Mouse (Mus musculus) thymus, postnatal 0 days (tissue): ENCODE data around the gene Rcn3. TPM values are rescaled to one million over a fixed set of nuclear protein-coding genes. Genes with fewer than 3 reads are reported as not detected.
A peak's percentile ranks its signal among the peaks of the same experiment; 100 is the strongest.
"Not testable (repeated sequence)": the region's sequence is repeated elsewhere in the genome, so short reads cannot be mapped to it uniquely, and the experiment has no call there.

Experiments
- DNase-seq: peaks from one replicate; pipeline ENCODE4 v3.0.0-alpha.2; 2015; ENCODE audit warnings: low spot score
- polyA plus RNA-seq: library from polyadenylated mRNA; unstranded; fragments of >200 nt; fragmentation: Nextera tagmentation; extraction: Ambion mirVana; gene quantifications from 2 replicates; pipeline ENCODE4 v1.2.1, GENCODE M21; 2015

The Rcn3 gene
- polyA plus RNA-seq, 1 experiment from 2014 or later = 41.4 TPM

GRCm38 (mm10) chr7:45124224-45125143, 32.5 kb upstream of the Rcn3 start, which contains the start of gene Rps11:
TSS of gene Rps11 (minus strand) at chr7:45124439.
- DNase-seq = peak; percentile 100

GRCm38 (mm10) chr7:45123186-45123570, 31.2 kb upstream of the Rcn3 start:
- DNase-seq = no peak

GRCm38 (mm10) chr7:45122561-45123185, 30.7 kb upstream of the Rcn3 start:
- no peak for DNase-seq

- no peak for DNase-seq
Measured at GRCm38 (mm10) chr7:45121966-45122365, 29.9 kb upstream of the Rcn3 start.

- DNase-seq = peak; percentile 87
Measured at GRCm38 (mm10) chr7:45121404-45121803, 29.4 kb upstream of the Rcn3 start.

GRCm38 (mm10) chr7:45119780-45120709, 28.0 kb upstream of the Rcn3 start:
- no peak for DNase-seq

GRCm38 (mm10) chr7:45118336-45118735, 26.3 kb upstream of the Rcn3 start:
- DNase-seq = no peak

GRCm38 (mm10) chr7:45117566-45117965, 25.5 kb upstream of the Rcn3 start:
- no peak for DNase-seq

GRCm38 (mm10) chr7:45113476-45113875, 21.5 kb upstream of the Rcn3 start:
- no peak for DNase-seq

- no peak for DNase-seq
Measured at GRCm38 (mm10) chr7:45112529-45112928, 20.5 kb upstream of the Rcn3 start.

DNA sequence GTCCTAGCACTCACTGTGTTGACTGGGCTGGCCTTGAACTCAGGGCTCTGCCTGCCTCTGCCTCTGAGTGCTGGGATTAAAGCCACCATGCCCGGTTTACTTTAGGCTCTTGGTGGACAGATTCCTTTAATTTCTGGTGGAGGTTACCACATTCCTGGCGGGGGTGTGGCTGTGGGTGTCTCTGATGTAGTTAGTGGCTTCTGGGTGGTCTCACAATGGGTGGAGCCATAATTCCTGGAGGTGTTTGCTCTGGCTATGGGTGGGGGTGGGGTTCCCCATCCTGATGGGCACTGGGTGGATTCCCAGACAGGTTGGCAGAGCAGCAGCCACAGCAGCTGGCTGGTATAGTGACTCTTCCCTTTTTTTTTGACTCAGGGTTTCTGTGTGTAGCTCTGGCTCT, 19.9 kb upstream of the Rcn3 start:
- no peak for DNase-seq

GRCm38 (mm10) chr7:45110089-45110488, 18.1 kb upstream of the Rcn3 start:
- not testable (repeated sequence) for DNase-seq

GRCm38 (mm10) chr7:45107052-45107645, 15.1 kb upstream of the Rcn3 start:
- DNase-seq = no peak

GRCm38 (mm10) chr7:45106441-45106840, 14.4 kb upstream of the Rcn3 start:
- no peak for DNase-seq

GRCm38 (mm10) chr7:45105491-45105890, 13.5 kb upstream of the Rcn3 start:
- no peak for DNase-seq

- no peak for DNase-seq
Measured at GRCm38 (mm10) chr7:45104941-45105340, 12.9 kb upstream of the Rcn3 start.

DNA sequence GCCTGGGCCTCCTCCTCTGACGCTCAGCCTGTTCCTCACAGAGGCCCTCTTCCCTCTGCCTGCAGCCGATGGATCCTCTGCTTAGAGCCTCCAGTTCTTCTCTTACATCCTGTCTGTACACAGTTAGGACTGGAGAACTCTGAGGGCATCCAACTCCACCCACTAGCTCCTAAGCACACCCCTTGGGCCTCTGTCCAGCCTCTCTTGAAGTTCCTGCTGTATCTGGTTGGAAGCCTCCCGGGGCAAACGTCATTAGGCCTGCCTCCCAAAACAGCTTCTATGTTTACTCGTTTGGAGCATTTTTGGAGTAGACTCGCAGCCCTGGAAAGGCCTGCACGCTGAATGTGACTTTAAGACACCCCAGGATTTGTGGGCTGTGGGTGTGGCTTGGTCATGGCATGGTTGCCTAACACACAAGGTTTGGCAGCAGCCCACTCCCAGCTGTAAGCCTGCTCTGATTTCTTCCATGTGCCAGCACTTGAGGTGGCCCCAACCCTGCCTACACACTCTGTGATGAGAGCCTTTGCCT, 11.7 kb upstream of the Rcn3 start, which contains the start of gene Fcgrt:
Gene Fcgrt (minus strand): TSS at position 200 of the 529 bp plus-strand sequence.
- DNase-seq = no peak

- no peak for DNase-seq
Measured at GRCm38 (mm10) chr7:45102940-45103585, 11.0 kb upstream of the Rcn3 start.

DNA sequence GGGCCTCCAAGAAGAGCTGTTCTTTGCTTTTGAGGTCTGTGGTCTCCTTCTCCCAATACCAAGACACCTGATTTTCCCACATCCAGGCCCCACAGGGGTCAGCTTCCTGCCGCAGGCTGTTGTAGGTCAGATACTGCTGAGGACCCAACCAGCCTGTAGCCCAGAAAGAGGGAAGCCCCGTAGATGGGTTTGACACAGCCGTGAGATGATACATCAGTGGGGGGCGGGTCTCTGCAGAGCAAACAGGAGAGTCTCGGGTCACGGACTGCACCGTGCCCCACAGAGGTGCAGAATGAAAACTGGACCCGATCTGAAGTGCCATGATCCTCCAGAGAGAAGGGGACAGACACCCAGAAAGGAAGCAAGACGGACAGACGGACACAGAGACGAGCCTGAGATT, 10.4 kb upstream of the Rcn3 start:
- no peak for DNase-seq

- no peak for DNase-seq
Measured at GRCm38 (mm10) chr7:45100046-45100445, 8.0 kb upstream of the Rcn3 start.
